Mouse (Mus musculus): ENCODE measurements around the gene Slfn2.

DNA sequence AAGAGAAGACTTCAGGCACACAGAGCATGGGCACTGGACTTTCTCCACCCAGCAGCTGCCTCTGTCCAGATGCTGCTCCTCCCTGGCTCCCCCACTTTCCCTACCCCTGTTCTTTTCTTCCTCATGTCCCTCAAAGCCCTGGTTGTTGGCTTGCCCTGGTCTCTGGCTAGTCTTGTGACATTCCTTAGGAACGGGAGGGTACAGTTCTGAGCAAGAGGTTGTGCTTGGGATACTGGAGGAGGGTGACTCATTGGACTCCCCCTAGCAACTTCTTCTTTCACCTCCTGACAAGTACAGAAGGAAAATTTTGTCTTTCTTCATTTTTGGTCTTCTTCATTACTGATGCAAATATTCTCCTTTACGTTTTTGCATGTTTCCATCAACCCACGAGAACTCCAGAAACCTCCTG lies 967 bp upstream of the Slfn2 start:
- TF ChIP-seq CTCF (IDR thresholded peaks at IDR 0.05; ENCODE audit: extremely low read depth, insufficient read depth, low read length) (no peak), POLR2A (IDR thresholded peaks at IDR 0.05; ENCODE audit: extremely low read depth, insufficient read depth, low read length) (no peak)
